Mouse (Mus musculus) testis, postnatal 10 days (tissue): ENCODE data around the gene Abcb5.

Source experiments
- DNase-seq: peaks from one replicate; pipeline ENCODE4 v3.0.0; 2021; ENCODE audit warnings: low spot score

The Abcb5 gene

GRCm38 (mm10) chr12:118848496-118849202, 117.6 kb downstream of the Abcb5 start:
- DNase-seq: peak; percentile 45

DNA sequence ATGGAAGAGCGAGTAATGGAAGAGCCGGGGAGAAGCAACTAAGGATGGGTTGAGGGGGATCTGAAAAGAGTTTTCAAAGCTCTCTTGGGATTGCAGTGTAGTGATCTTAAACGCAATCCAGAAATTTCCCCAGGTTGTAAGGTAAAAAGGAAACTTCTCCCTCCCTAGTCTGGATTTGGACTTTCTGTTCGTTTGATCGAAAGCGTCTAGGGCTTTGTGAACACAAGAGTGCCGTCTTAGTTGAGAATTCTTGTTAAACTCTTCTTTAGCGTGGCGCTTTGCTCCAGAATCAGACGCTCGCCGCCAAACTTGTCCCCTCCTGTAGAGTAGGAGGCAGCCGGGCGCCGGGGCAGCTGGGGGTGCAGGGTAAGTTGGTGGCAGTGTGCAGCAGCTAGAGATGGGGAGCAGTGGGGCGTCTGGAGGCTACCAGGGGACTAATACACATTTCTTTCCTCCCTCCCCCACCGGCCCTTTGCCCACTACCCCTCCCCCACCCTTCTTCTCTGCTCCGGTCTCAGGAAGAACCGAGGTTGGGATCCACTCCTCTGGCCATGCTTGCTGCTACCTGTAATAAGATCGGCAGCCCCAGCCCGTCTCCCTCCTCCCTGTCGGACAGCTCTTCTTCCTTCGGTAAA, 118.2 kb downstream of the Abcb5 start:
- DNase-seq: peak; percentile 42

- no peak for DNase-seq
Observed at GRCm38 (mm10) chr12:118847381-118847780, 118.8 kb downstream of the Abcb5 start.

DNA sequence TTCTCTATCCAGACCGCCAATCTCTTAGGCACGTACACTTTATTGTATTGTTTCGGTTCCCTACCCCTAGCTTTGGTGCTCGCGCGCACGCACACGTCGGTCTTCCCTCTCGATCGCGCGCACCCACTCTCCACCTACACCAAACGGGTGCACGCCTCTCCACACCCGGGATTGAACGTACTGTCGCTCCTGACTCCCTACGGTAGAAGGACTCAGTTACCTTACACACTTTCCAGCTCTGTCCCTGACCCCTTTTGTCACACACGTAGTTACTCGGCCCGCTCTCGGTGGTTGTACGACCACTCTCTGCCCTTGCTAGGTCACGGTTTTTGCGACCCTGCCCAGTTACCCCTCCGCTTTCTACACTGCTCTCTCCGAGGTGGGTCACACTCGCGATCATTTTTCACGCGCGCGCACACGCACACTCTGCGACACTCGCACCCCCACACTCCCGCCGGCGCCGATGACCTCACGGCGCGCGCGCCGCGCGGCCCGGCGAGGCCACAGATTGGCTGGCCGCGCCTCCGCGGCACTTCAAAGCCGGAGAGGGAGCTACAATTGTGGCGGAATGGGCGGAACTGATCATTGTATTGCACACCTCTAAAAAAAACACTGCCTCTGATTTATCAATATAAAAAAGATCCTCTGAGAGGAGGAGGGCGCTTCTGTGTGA, 119.4 kb downstream of the Abcb5 start:
- peak; percentile 57 for DNase-seq

DNA sequence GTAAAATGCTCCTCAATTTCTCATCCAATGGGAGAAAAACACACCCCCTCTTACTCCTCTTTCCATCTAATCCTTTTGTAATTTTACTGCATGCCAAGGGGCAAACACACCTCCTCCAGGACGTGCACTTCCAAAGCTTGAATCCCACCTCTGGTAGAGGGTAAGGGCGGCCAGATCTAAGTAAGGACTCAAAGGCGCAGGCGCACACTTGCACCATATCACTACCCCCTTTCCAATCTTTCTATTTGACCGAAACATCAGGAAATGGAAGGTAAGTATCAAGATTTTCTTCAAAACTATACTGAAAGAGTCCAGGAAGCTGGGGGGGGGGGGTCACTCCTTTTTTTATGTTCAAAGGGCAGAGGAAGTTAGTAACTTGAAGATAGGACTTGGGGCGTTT, 120.0 kb downstream of the Abcb5 start, which contains the start of gene Sp8:
TSS of gene Sp8 (plus strand) at position 109 of the 400 bp plus-strand sequence.
- DNase-seq: no peak

- DNase-seq: no peak
Observed at GRCm38 (mm10) chr12:118845351-118845750, 120.9 kb downstream of the Abcb5 start.

- DNase-seq: no peak
Observed at GRCm38 (mm10) chr12:118844841-118845240, 121.4 kb downstream of the Abcb5 start.

DNA sequence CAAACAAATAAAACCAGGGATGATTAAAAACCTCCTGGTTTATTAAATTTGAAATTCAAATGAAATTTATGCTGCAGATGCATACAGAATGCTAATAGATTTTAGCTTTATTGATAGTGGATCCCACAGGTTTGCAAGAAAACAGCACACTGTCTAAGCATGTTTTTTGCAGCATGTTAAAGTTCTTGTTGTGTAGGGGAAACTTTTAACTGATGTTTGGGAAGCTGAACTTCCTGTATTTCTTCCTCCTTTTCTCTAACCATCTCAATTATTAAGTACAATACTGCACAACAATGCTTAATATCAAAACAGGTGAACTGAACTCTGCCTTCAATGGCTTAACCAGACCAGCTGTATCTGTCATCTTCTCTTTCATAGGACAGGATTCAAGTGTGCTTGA, 122.1 kb downstream of the Abcb5 start:
- DNase-seq: no peak

DNA sequence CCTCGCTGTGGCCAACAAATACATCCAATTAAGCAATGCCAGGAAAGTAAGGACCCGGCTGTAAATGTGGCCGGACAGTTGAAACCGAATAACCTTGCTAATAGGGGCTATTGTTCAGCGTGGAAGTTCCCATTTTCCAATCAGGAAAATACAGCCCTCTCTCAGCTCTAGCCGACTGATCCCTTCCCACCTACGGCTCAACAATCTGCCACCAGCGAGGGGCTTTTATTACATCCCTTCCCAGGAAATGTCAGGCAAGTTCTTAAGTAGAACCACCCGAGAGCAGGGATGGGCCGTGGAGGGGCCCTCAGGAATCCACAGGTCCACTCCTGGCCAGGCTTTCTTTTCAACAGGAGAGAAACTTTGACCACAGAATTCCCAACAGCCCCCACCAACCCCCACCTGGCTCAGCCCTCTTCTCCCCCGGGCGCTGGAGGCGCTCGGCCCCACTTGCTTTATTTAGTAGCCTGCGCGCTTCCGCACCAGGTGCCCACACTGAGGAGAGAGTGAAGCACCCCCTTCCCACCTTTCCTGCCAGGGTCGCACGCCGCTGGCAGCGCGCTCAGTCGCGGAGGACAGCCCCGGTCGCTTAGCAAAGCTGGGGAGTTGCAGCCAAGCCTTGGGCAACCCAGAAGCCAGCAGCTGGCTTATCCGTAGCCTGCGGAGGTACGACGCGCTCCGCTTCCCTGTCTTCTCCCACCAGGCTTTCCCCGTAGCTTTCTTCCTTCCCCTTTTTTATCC, 123.4 kb downstream of the Abcb5 start:
- no peak for DNase-seq

GRCm38 (mm10) chr12:118841971-118842550, 124.2 kb downstream of the Abcb5 start:
- no peak for DNase-seq

GRCm38 (mm10) chr12:118841381-118841922, 124.8 kb downstream of the Abcb5 start:
- no peak for DNase-seq

DNA sequence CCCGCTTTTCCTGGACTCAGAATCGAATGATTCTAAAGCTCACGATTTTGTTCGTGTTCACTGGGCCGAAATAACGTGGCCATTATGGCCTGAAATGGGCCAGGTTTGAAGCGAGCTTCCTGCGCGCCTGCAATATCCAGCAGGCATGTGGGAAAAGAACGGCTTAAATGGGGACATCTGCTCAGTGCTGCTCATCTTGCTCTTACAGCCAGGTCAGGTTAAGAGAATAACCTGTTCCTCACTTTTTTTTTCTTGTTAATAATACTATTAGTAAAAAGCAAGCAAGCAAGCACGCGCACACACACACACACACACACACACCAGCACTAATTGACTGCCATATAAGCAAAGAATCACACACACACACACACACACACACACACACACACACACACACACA, 125.4 kb downstream of the Abcb5 start:
- no peak for DNase-seq

DNA sequence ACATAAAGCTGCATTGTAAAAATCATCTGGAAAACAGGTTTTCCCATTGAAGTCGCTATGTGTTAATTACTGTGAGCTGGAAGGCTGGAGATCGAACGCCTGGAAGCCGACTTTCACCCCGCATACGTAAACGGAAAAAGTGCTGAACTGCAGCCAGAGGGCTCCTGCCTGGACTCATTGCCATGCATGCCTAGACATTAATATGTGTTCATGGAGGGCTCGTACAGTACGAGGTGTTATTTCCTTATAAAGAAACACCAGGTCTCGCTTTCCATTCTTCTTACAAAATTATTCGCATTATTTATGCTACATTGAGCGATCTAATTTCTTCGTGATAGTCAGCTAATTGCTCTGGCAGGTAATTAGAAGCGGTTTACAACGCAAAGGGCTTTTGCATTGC, 125.9 kb downstream of the Abcb5 start:
- no peak for DNase-seq

DNA sequence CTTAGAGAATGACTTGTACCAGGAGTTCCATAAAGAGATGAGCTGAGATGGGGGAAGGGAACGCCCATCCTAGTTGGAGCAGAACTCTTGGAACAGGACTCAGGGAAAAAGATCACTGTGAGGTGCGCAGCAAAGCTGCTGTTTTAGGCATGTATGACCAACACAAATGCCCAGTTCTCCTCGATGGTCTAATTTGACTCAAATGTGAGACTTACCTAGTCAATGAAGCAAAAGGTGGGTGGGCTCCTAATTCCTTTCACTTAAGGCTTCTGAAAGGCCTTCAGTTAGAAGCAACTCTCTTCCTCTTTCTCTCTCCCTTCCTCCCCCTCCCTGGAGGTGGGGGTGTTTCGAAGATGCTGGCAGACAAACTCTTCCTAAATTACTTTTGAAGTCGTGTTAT, 126.8 kb downstream of the Abcb5 start:
- DNase-seq: no peak

GRCm38 (mm10) chr12:118838260-118838659, 128.0 kb downstream of the Abcb5 start:
- DNase-seq: no peak

GRCm38 (mm10) chr12:118837361-118837760, 128.9 kb downstream of the Abcb5 start:
- no peak for DNase-seq

- peak; percentile 53 for DNase-seq
Observed at GRCm38 (mm10) chr12:118836411-118837341, 129.5 kb downstream of the Abcb5 start.

GRCm38 (mm10) chr12:118829881-118830280, 136.3 kb downstream of the Abcb5 start:
- no peak for DNase-seq
